Mouse (Mus musculus): Measurements from ENCODE around the gene Gstt4. TPM values are rescaled to one million over a fixed set of nuclear protein-coding genes. Genes with fewer than 3 reads are reported as not detected.
A peak's percentile ranks its signal among the peaks of the same experiment; 100 is the strongest.

Gene Gstt4
- polyA plus RNA-seq, 1 experiment from 2014 or later, result not detected

DNA sequence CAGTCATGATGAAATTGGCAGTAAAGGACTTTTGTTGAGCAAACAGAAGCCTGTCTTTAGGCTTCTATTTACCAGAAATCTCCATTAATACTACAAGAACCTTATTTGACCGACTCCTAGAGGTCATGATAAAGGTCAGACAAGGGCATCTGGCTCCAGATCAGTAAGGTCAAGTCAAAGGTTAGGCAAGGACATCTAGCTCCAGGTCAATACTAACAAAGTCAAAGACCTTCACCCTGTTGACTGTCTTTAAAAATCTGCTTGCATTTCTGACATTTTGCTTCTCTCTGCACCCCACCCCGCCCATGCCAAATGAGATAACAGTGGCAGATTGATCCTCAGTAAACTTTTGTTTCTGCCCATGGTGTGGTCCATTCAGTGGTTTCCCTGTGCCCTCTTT, 18.1 kb downstream of the Gstt4 start:
- no peaks in the 10 kb centered on the region for H3K27me3 ChIP-seq (ENCODE audit: control insufficient read depth, insufficient read depth, low read length)
- no peak overlapping the region for H3K9ac ChIP-seq (ENCODE audit: low read length)
- no peak overlapping the region for H3K27ac ChIP-seq (replicated peaks in 1 of 2; ENCODE audit: control insufficient read depth in 1 of 2, insufficient read depth in 1 of 2, low read depth in 2 of 2, low read length in 2 of 2)
- H3K4me2 ChIP-seq (ENCODE audit: low read length), result no peak overlapping the region
- no peaks in the 10 kb centered on the region for H3K9me3 ChIP-seq (ENCODE audit: control insufficient read depth, low read length)
- 57% methylated on average over 2 of the region's 2 CpGs for WGBS
- no peak overlapping the region for H3K4me3 ChIP-seq (ENCODE audit: control insufficient read depth in 1 of 2, insufficient read depth in 1 of 2, low read depth in 1 of 2, low read length in 2 of 2)
- no peaks in the 10 kb centered on the region for H3K36me3 ChIP-seq (ENCODE audit: control insufficient read depth, insufficient read depth, low read length)
- ATAC-seq (ENCODE audit: insufficient number of reproducible peaks, insufficient read depth, low FRiP score, low read depth), result no peak
- no peaks in the 10 kb centered on the region for H3K4me1 ChIP-seq (ENCODE audit: control insufficient read depth in 2 of 2, insufficient read depth in 2 of 2, low read length in 2 of 2)

DNA sequence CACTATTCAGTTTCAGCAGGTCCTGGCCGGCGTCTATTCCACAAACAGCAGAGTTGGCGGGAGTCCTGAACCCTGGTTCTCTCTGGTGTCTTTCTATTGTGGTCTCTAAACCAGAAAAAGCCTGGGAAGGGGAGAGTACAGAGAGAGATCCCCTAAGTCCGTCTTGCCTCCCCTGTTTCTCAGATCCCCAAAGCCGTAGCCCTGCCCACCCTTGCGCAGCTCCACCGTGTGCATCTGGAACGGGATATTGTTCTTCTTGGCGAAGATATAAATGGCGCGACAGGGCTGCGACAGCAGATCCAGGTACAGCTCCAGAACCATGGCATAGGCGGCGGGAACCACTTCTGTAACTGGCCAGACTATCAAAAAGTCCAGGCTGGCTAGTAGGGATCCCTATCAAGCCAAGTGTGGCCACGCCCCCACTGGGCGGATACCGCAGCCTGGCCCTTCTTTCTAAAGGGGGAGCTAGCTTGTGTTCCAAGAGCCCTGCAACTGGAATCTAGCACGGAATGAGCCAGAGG, 24.1 kb downstream of the Gstt4 start, which contains the start of gene Gstt1:
TSS of gene Gstt1 (minus strand) at position 409 of the 521 bp plus-strand sequence.
- H3K27ac ChIP-seq (replicated peaks in 1 of 2; ENCODE audit: control insufficient read depth in 1 of 2, insufficient read depth in 1 of 2, low read depth in 2 of 2, low read length in 2 of 2), result no peak within 1 kb of the TSS
- 0 out of 2 replicates have a peak, but pooled peaks have one; percentile 3 for ATAC-seq (ENCODE audit: insufficient number of reproducible peaks, insufficient read depth, low FRiP score, low read depth)

DNA sequence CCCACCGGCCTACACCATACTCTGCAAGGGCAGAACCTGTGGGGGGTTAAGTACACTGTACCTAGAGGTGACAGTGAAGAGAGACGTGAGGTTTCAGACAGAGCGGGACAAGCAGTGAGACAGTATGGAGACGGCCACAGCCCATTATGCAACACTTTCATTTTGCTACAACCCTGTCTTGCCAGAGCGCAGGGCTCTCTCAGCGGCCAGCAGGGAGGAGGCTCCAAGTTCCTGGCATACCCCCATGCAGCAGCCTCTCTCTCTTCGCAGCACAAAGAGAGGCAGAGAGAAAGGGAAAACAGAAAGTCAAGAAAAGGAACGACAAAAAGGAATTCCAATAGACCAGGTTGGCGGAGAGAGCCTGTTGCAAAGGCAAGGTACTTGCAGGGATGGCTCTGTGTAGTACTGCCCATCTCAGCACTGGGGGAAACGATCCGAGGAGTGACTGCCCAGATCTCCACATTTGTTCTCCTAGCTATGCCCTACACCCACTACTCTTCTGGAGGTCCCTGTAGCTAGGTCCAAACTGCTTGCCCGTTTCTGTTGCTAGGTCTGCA, 24.6 kb downstream of the Gstt4 start:
- no peak overlapping the region for H3K27ac ChIP-seq (replicated peaks in 1 of 2; ENCODE audit: control insufficient read depth in 1 of 2, insufficient read depth in 1 of 2, low read depth in 2 of 2, low read length in 2 of 2)
- H3K4me3 ChIP-seq (ENCODE audit: control insufficient read depth in 1 of 2, insufficient read depth in 1 of 2, low read depth in 1 of 2, low read length in 2 of 2), result peak overlapping the region; percentile 51 to 53
- no peak for ATAC-seq (ENCODE audit: insufficient number of reproducible peaks, insufficient read depth, low FRiP score, low read depth)

More for the DNA sequence above, 24.1 kb downstream of the Gstt4 start, which contains the start of gene Gstt1:
- no peaks in the 10 kb centered on the region for H3K9me3 ChIP-seq (ENCODE audit: control insufficient read depth, low read length)
- peak within 1 kb of the TSS; percentile 51 to 53 for H3K4me3 ChIP-seq (ENCODE audit: control insufficient read depth in 1 of 2, insufficient read depth in 1 of 2, low read depth in 1 of 2, low read length in 2 of 2)
- 1% methylated on average over 18 of the region's 18 CpGs for WGBS
- H3K9ac ChIP-seq (ENCODE audit: low read length), result peak within 1 kb of the TSS; percentile 64
- H3K4me1 ChIP-seq (ENCODE audit: control insufficient read depth in 2 of 2, insufficient read depth in 2 of 2, low read length in 2 of 2), result peaks cover 8 to 12% of the 10 kb centered on the region in 2 experiments; a peak in 3 of 4 replicates
- H3K27me3 ChIP-seq (ENCODE audit: control insufficient read depth, insufficient read depth, low read length), result no peaks in the 10 kb centered on the region
- H3K36me3 ChIP-seq (ENCODE audit: control insufficient read depth, insufficient read depth, low read length), result no peaks in the 10 kb centered on the region
- peak within 1 kb of the TSS; percentile 86 for H3K4me2 ChIP-seq (ENCODE audit: low read length)

DNA sequence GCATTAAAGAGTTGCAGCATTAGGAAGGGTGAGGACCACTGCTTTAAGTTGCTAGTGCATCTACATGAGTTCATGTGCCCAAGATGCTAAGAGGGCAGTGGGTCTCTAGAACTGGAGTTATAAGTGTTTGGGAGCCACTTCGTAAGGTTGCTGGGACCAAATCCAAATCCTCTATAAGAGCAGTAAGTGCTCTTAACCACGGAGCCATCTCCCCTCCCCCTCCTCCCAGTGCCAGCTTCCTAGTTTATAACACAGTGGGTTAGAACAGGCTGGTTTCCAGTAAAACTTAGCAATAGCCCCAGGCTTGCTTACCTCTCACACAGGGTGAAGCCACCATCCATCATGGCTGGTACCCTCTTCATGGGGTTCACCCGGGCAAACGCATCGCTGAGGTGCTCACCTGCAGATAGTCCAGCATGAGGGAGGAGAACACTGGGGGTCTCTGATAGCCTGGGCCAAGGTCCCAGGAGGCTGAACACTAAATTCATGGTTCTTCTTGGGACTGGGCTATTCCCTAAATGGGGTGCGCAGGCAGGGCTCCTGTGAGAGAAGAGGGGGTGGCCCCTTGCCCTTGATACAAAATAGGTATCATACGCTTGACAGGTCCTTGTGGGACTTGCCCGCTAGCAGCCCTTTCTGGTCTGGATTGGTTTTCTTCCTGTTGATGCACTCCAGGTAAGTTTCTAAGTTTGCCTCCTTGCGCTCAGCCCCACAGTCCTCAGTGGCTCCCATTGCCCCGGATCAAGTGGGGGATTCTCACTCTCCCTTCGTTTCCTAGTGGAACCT, 25.4 kb downstream of the Gstt4 start:
- Histone ChIP-seq H3K27ac (replicated peaks in 1 of 2; ENCODE audit: control insufficient read depth in 1 of 2, insufficient read depth in 1 of 2, low read depth in 2 of 2, low read length in 2 of 2) (no peak overlapping the region), H3K4me2 (ENCODE audit: low read length) (peak overlapping the region; percentile 86), H3K4me1 (ENCODE audit: control insufficient read depth in 2 of 2, insufficient read depth in 2 of 2, low read length in 2 of 2) (peaks cover 8 to 12% of the 10 kb centered on the region in 2 experiments; a peak in 3 of 4 replicates), H3K4me3 (ENCODE audit: control insufficient read depth in 1 of 2, insufficient read depth in 1 of 2, low read depth in 1 of 2, low read length in 2 of 2) (peak overlapping the region in 1 of 2 experiments; percentile 51; a peak in 2 of 4 replicates), H3K9me3 (ENCODE audit: control insufficient read depth, low read length) (no peaks in the 10 kb centered on the region), H3K9ac (ENCODE audit: low read length) (peak overlapping the region; percentile 64), H3K36me3 (ENCODE audit: control insufficient read depth, insufficient read depth, low read length) (no peaks in the 10 kb centered on the region), H3K27me3 (ENCODE audit: control insufficient read depth, insufficient read depth, low read length) (no peaks in the 10 kb centered on the region)
- ATAC-seq (ENCODE audit: insufficient number of reproducible peaks, insufficient read depth, low FRiP score, low read depth), result no peak
- 28% methylated on average over 11 of the region's 11 CpGs for WGBS

More for the DNA sequence above, 24.6 kb downstream of the Gstt4 start:
- Histone ChIP-seq H3K27me3 (ENCODE audit: control insufficient read depth, insufficient read depth, low read length) (no peaks in the 10 kb centered on the region), H3K9me3 (ENCODE audit: control insufficient read depth, low read length) (no peaks in the 10 kb centered on the region), H3K36me3 (ENCODE audit: control insufficient read depth, insufficient read depth, low read length) (no peaks in the 10 kb centered on the region), H3K4me1 (ENCODE audit: control insufficient read depth in 2 of 2, insufficient read depth in 2 of 2, low read length in 2 of 2) (peaks cover 8 to 12% of the 10 kb centered on the region in 2 experiments; a peak in 3 of 4 replicates), H3K4me2 (ENCODE audit: low read length) (peak overlapping the region; percentile 86), H3K9ac (ENCODE audit: low read length) (peak overlapping the region; percentile 64)
- WGBS, result under 1% methylated on average over 12 of the region's 12 CpGs

DNA sequence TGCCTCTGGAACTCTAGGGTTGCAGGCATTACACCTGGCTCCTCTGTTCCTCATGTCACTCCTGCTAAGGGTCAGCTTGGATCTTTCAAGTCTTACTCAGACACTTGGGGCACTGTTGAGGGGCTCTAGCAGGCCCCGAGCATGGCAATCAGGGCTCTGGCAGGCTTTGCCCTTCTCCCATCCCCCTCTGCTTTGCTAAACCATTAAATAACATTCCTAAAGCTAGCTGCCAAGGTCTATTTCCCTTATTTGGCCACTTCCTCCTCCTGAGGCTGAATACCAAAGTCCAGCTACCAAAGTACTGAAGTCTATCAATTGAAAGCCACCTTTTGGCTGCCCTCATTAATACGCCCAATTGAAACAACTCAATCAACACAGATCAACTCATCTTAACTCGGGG, 27.5 kb downstream of the Gstt4 start:
- Histone ChIP-seq H3K27me3 (ENCODE audit: control insufficient read depth, insufficient read depth, low read length) (no peaks in the 10 kb centered on the region), H3K4me3 (ENCODE audit: control insufficient read depth in 1 of 2, insufficient read depth in 1 of 2, low read depth in 1 of 2, low read length in 2 of 2) (no peak overlapping the region), H3K27ac (replicated peaks in 1 of 2; ENCODE audit: control insufficient read depth in 1 of 2, insufficient read depth in 1 of 2, low read depth in 2 of 2, low read length in 2 of 2) (no peak overlapping the region), H3K4me1 (ENCODE audit: control insufficient read depth in 2 of 2, insufficient read depth in 2 of 2, low read length in 2 of 2) (peaks cover 8 to 12% of the 10 kb centered on the region in 2 experiments; a peak in 3 of 4 replicates), H3K9ac (ENCODE audit: low read length) (no peak overlapping the region), H3K36me3 (ENCODE audit: control insufficient read depth, insufficient read depth, low read length) (no peaks in the 10 kb centered on the region), H3K9me3 (ENCODE audit: control insufficient read depth, low read length) (no peaks in the 10 kb centered on the region), H3K4me2 (ENCODE audit: low read length) (no peak overlapping the region)
- ATAC-seq (ENCODE audit: insufficient number of reproducible peaks, insufficient read depth, low FRiP score, low read depth), result no peak
- 29% methylated on average over 3 of the region's 3 CpGs for WGBS

DNA sequence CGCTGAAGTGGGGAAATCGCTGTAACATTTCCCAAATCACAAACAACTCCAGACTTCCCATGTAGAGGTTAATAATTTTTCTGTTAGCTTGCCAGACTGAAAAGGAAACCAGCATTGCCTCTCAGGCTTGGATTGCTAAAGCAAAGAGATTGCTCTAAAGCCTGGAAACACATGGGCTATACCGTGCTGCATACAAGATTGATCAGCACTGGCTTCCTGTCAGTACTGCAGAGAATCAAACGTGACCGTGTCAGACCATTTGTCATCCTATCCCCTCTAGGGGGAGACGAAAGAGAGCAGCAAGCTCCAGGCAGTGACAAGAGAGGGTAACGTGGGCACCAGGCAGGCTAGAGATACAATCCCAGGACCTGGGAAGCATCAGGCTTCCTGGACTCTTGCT, 31.6 kb downstream of the Gstt4 start:
- no peaks in the 10 kb centered on the region for H3K27me3 ChIP-seq (ENCODE audit: control insufficient read depth, insufficient read depth, low read length)
- no peak overlapping the region for H3K9ac ChIP-seq (ENCODE audit: low read length)
- H3K4me2 ChIP-seq (ENCODE audit: low read length), result no peak overlapping the region
- H3K9me3 ChIP-seq (ENCODE audit: control insufficient read depth, low read length), result no peaks in the 10 kb centered on the region
- no peak for ATAC-seq (ENCODE audit: insufficient number of reproducible peaks, insufficient read depth, low FRiP score, low read depth)
- peaks cover 3 to 5% of the 10 kb centered on the region in 2 experiments; a peak in 3 of 4 replicates for H3K4me1 ChIP-seq (ENCODE audit: control insufficient read depth in 2 of 2, insufficient read depth in 2 of 2, low read length in 2 of 2)
- H3K4me3 ChIP-seq (ENCODE audit: control insufficient read depth in 1 of 2, insufficient read depth in 1 of 2, low read depth in 1 of 2, low read length in 2 of 2), result no peak overlapping the region
- no peak overlapping the region for H3K27ac ChIP-seq (replicated peaks in 1 of 2; ENCODE audit: control insufficient read depth in 1 of 2, insufficient read depth in 1 of 2, low read depth in 2 of 2, low read length in 2 of 2)
- WGBS, result 20% methylated on average over 7 of the region's 7 CpGs
- H3K36me3 ChIP-seq (ENCODE audit: control insufficient read depth, insufficient read depth, low read length), result no peaks in the 10 kb centered on the region

DNA sequence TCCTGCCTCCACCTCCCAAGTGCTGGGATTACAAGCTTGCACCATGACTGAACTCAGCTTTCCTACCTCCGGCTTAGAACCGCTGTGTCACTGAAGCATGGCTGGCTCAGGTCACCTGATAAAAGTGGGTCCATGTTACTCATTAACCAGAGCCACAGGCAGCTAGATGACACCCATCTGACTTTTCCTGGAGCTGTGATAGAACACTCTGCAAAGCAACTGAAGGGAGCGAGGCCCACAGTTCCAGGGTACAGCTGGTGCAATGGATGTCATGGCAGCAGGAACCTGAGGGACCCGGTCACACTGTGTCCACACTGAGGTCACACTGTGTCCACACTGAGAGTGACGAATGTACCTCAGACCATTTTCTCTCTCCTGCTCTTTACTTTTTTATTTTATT, 32.5 kb downstream of the Gstt4 start:
- Histone ChIP-seq H3K27ac (replicated peaks in 1 of 2; ENCODE audit: control insufficient read depth in 1 of 2, insufficient read depth in 1 of 2, low read depth in 2 of 2, low read length in 2 of 2) (no peak overlapping the region), H3K36me3 (ENCODE audit: control insufficient read depth, insufficient read depth, low read length) (no peaks in the 10 kb centered on the region), H3K4me2 (ENCODE audit: low read length) (no peak overlapping the region), H3K4me1 (ENCODE audit: control insufficient read depth in 2 of 2, insufficient read depth in 2 of 2, low read length in 2 of 2) (peaks cover 2 to 3% of the 10 kb centered on the region in 2 experiments; a peak in 3 of 4 replicates), H3K9me3 (ENCODE audit: control insufficient read depth, low read length) (no peaks in the 10 kb centered on the region), H3K27me3 (ENCODE audit: control insufficient read depth, insufficient read depth, low read length) (no peaks in the 10 kb centered on the region), H3K4me3 (ENCODE audit: control insufficient read depth in 1 of 2, insufficient read depth in 1 of 2, low read depth in 1 of 2, low read length in 2 of 2) (no peak overlapping the region), H3K9ac (ENCODE audit: low read length) (no peak overlapping the region)
- WGBS, result 89% methylated on average over 5 of the region's 5 CpGs
- ATAC-seq (ENCODE audit: insufficient number of reproducible peaks, insufficient read depth, low FRiP score, low read depth), result no peak

Data from heart, embryonic 14.5 days (tissue).